ENCODE assay signal across 9 mouse cellular contexts in the genomic region with DNA sequence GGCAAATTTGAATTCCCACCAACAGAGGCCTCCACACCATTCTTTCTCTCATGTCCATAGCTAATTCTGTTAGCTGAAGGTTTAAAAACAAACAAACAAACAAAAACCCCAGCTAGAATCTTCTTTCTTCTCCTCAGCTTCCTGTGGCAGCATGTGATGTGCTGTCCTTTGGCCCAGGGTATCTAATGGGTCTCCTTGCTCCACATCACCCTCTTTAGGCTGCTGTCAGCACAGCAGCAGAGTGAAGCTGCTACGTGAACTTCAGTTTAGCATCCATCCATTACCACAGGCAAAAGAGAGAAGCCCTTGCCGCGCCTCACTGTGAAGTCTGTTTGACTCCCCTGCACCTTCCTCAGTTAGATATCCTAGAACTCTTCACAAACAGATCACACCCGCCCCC. TPM values are rescaled to one million over a fixed set of nuclear protein-coding genes. Genes with fewer than 3 reads are reported as not detected.
A peak's percentile ranks its signal among the peaks of the same experiment; 100 is the strongest.
DNase-seq lines count a peak whose midpoint lies in the region; ATAC-seq and TF ChIP-seq lines count a peak whose summit lies in the region.
"Had no signal": no experiment of that assay in that cellular context is flagged by ENCODE, and none has a peak within 500 bp of the region (broad histone marks: within the 10 kb centered on the region; RNA-seq: fewer than 3 reads in every experiment).

No protein-coding gene starts in this region.

- no peak for TF ChIP-seq EP300 in heart, postnatal 0 days (IDR thresholded peaks at IDR 0.05; ENCODE audit: low read depth)

- intact Hi-C loops in heart, postnatal 36 days (cut with DNase I): no loop called here

- ATAC-seq in heart, postnatal 0 days (ENCODE audit: insufficient read depth, low read depth): no peak
- no peak for ATAC-seq in lung, embryonic 14.5 days (ENCODE audit: insufficient read depth)
- peak; percentile 87 for ATAC-seq in megakaryocyte progenitor cell, adult 5-6 weeks (replicated peaks; ENCODE audit: poor library complexity)
- no peak for ATAC-seq in inflammation-experienced regulatory T-cells, adult 6 months
- no peak for ATAC-seq in cerebellum, adult (ENCODE audit: insufficient number of reproducible peaks, low FRiP score, low TSS enrichment)

- 76% methylated on average over 4 of the region's 4 CpGs for WGBS in heart, postnatal 0 days
- WGBS in lung, embryonic 14.5 days: 67% methylated on average over 4 of the region's 4 CpGs

- H3K4me1 ChIP-seq in heart, postnatal 0 days (ENCODE audit: control insufficient read depth, insufficient read depth): no peaks in the 10 kb centered on the region
- H3K4me1 ChIP-seq in lung, embryonic 14.5 days (ENCODE audit: insufficient read depth): no peaks in the 10 kb centered on the region
- H3K4me1 ChIP-seq: hindbrain, embryonic 10.5 days had no signal

- no peaks in the 10 kb centered on the region for H3K9me3 ChIP-seq in heart, postnatal 0 days (replicated peaks; ENCODE audit: control insufficient read depth, low read length)
- no peaks in the 10 kb centered on the region for H3K9me3 ChIP-seq in lung, embryonic 14.5 days (ENCODE audit: low read depth, low read length)
- H3K9me3 ChIP-seq: hindbrain, embryonic 10.5 days had no signal

- H3K27me3 ChIP-seq in heart, postnatal 0 days (ENCODE audit: control insufficient read depth, insufficient read depth, low read length): no peaks in the 10 kb centered on the region
- no peaks in the 10 kb centered on the region for H3K27me3 ChIP-seq in lung, embryonic 14.5 days (ENCODE audit: insufficient read depth, low read length)

- H3K36me3 ChIP-seq in heart, postnatal 0 days (replicated peaks; ENCODE audit: control insufficient read depth, insufficient read depth, low read length): no peaks in the 10 kb centered on the region
- no peaks in the 10 kb centered on the region for H3K36me3 ChIP-seq in lung, embryonic 14.5 days (ENCODE audit: insufficient read depth)
- H3K36me3 ChIP-seq: hindbrain, embryonic 10.5 days had no signal

- no peak overlapping the region for H3K27ac ChIP-seq in heart, postnatal 0 days (ENCODE audit: low read depth)
- H3K27ac ChIP-seq in lung, embryonic 14.5 days (ENCODE audit: low read depth): no peak overlapping the region
- H3K27ac ChIP-seq: hindbrain, embryonic 10.5 days had no signal

- peak; percentile 39 for TF ChIP-seq CTCF in heart, postnatal 0 days (IDR thresholded peaks at IDR 0.05; ENCODE audit: low read depth)
- TF ChIP-seq CTCF in lung, embryonic 14.5 days (IDR thresholded peaks at IDR 0.05; ENCODE audit: low read depth): peak; percentile 38

- no peak overlapping the region for H3K4me2 ChIP-seq in heart, postnatal 0 days (ENCODE audit: low read depth, low read length)
- no peak overlapping the region for H3K4me2 ChIP-seq in lung, embryonic 14.5 days

- H3K4me3 ChIP-seq in heart, postnatal 0 days (ENCODE audit: low read depth, low read length): no peak overlapping the region
- H3K4me3 ChIP-seq in lung, embryonic 14.5 days (ENCODE audit: low read depth, low read length): no peak overlapping the region
- H3K4me3 ChIP-seq: hindbrain, embryonic 10.5 days had no signal

- no peak for DNase-seq in heart, postnatal 0 days (ENCODE audit: low spot score)
- DNase-seq in heart, postnatal 36 days: no peak
- DNase-seq in lung, embryonic 14.5 days: peak; percentile 32
- DNase-seq in lung, postnatal 14 days: no peak
- DNase-seq in ZHBTc4 (ENCODE audit: low read depth, low spot score): peak; percentile 57

- H3K9ac ChIP-seq in heart, postnatal 0 days (replicated peaks; ENCODE audit: low read depth, low read length): no peak overlapping the region
- H3K9ac ChIP-seq in lung, embryonic 14.5 days: no peak overlapping the region

RNA-seq across cellular contexts. Expression of a gene that starts 21.0 kb away (rescaled TPM):
- total RNA-seq in heart, postnatal 0 days (2014; rRNA removed; ENCODE audit: low replicate concordance): 3.7 and 10.3 TPM in 2 replicates
- 6.8 and 7.2 TPM in 2 replicates for polyA plus RNA-seq in heart, postnatal 0 days (2015; fragmentation: Nextera tagmentation; extraction: Ambion mirVana)
- total RNA-seq in heart, postnatal 36 days (2021): 10 to 100 TPM; 12.7 to 16.5 TPM
- polyA plus RNA-seq in lung, embryonic 14.5 days (2014; fragmentation: Nextera tagmentation; extraction: Ambion mirVana): 3.8 and 5.1 TPM in 2 replicates
- 0.47 and 0.49 TPM in 2 replicates for total RNA-seq in megakaryocyte progenitor cell, adult 5-6 weeks (2015)
- total RNA-seq in megakaryocyte progenitor cell, adult 5-6 weeks (2017): 0.27 and 0.50 TPM in 2 replicates
- 1 to 10 TPM in 2 of 3 experiments, under 1 TPM in 1; 0.49 to 1.3 (median 1.1) TPM for polyA plus RNA-seq in inflammation-experienced regulatory T-cells, adult 6 months (2017; shearing (Covaris generic))

RNA-seq across cellular contexts. Expression of a gene that starts 28.3 kb away (rescaled TPM):
- total RNA-seq in heart, postnatal 0 days (2014; rRNA removed; ENCODE audit: low replicate concordance): 2.2 and 2.5 TPM in 2 replicates
- polyA plus RNA-seq in heart, postnatal 0 days (2015; fragmentation: Nextera tagmentation; extraction: Ambion mirVana): 0.61 and 1.0 TPM in 2 replicates
- 1 to 10 TPM; 5.5 to 7.4 TPM for total RNA-seq in heart, postnatal 36 days (2021)
- not detected in 2 replicates for polyA plus RNA-seq in lung, embryonic 14.5 days (2014; fragmentation: Nextera tagmentation; extraction: Ambion mirVana)
- not detected in 2 replicates for total RNA-seq in megakaryocyte progenitor cell, adult 5-6 weeks (2015)
- not detected in 2 replicates for total RNA-seq in megakaryocyte progenitor cell, adult 5-6 weeks (2017)
- polyA plus RNA-seq in inflammation-experienced regulatory T-cells, adult 6 months (2017; shearing (Covaris generic)): not detected
- polyA plus RNA-seq: hindbrain, embryonic 10.5 days had no signal

RNA-seq across cellular contexts. Expression of a gene that starts 32.6 kb away (rescaled TPM):
- 4.7 and 9.5 TPM in 2 replicates for total RNA-seq in heart, postnatal 0 days (2014; rRNA removed; ENCODE audit: low replicate concordance)
- polyA plus RNA-seq in heart, postnatal 0 days (2015; fragmentation: Nextera tagmentation; extraction: Ambion mirVana): 9.2 and 9.9 TPM in 2 replicates
- 1 to 10 TPM; 7.6 to 9.6 TPM for total RNA-seq in heart, postnatal 36 days (2021)
- 32.2 and 33.7 TPM in 2 replicates for polyA plus RNA-seq in lung, embryonic 14.5 days (2014; fragmentation: Nextera tagmentation; extraction: Ambion mirVana)
- total RNA-seq in megakaryocyte progenitor cell, adult 5-6 weeks (2015): 7.1 and 10.9 TPM in 2 replicates
- 6.4 and 9.8 TPM in 2 replicates for total RNA-seq in megakaryocyte progenitor cell, adult 5-6 weeks (2017)
- polyA plus RNA-seq in inflammation-experienced regulatory T-cells, adult 6 months (2017; shearing (Covaris generic)): 1 to 10 TPM; 6.2 to 7.5 (median 6.6) TPM

Comparison
In these comparisons a context has a peak if more than half of its experiments do, and no peak if none do; other contexts are left out.
1. DNase-seq: peak in lung, embryonic 14.5 days (single experiment) and ZHBTc4 (single experiment); none in heart, postnatal 0 days (single experiment), heart, postnatal 36 days (0 of 2) and lung, postnatal 14 days (single experiment).